Mouse (Mus musculus): ENCODE data around the gene Cnpy2. TPM values are rescaled to one million over a fixed set of nuclear protein-coding genes. Genes with fewer than 3 reads are reported as not detected.
"Not testable (repeated sequence)": the region's sequence is repeated elsewhere in the genome, so short reads cannot be mapped to it uniquely, and the experiment has no call there.

Gene Cnpy2
- 331 and 361 TPM in 2 replicates for polyA plus RNA-seq (2015; fragmentation: Nextera tagmentation; extraction: Ambion mirVana)

- H3K9ac ChIP-seq = peak within 1 kb of the TSS; percentile 89
- under 1% methylated on average over 40 of the region's 40 CpGs for WGBS
- peaks cover 18% of the 10 kb centered on the region for H3K4me1 ChIP-seq
- peak within 1 kb of the TSS; percentile 84 for H3K4me2 ChIP-seq
- peaks cover 68% of the 10 kb centered on the region for H3K36me3 ChIP-seq
- peak within 1 kb of the TSS; percentile 96 for H3K27ac ChIP-seq
- H3K9me3 ChIP-seq (replicated peaks) = no peaks in the 10 kb centered on the region
- peak; percentile 93 for ATAC-seq (replicated peaks; ENCODE audit: low FRiP score)
- peak within 1 kb of the TSS; percentile 67 for H3K4me3 ChIP-seq (replicated peaks)
- H3K27me3 ChIP-seq = no peaks in the 10 kb centered on the region
Measured at GRCm38 (mm10) chr10:128322141-128323108, at the start of gene Cnpy2. Gene Cnpy2, plus strand, starts transcription at chr10:128322459.

DNA sequence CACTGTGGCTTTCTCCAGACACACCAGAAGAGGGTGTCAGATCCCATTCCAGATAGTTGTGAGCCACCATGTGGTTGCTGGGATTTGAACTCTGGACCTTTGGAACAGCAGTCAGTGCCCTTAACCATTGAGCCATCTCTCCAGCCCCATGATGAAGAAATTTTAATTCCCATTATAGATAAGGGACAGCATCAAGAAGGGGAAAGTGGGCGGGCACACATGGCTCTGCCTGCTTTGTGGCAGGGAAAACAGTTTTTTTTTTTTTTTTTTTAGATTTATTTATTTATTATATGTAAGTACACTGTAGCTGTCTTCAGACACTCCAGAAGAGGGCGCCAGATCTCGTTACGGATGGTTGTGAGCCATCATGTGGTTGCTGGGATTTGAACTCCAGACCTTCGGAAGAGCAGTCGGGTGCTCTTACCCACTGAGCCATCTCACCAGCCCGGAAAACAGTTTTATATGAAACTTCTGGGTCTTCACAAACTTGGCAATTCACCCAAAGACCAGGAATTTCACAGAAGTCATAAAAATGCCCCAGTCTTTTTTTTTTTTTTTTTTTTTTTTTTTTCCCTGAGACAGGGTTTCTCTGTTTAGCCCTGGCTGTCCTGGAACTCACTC, 49.3 kb upstream of the Cnpy2 start:
- H3K36me3 ChIP-seq; ATAC-seq (replicated peaks; ENCODE audit: low FRiP score): not testable (repeated sequence)

DNA sequence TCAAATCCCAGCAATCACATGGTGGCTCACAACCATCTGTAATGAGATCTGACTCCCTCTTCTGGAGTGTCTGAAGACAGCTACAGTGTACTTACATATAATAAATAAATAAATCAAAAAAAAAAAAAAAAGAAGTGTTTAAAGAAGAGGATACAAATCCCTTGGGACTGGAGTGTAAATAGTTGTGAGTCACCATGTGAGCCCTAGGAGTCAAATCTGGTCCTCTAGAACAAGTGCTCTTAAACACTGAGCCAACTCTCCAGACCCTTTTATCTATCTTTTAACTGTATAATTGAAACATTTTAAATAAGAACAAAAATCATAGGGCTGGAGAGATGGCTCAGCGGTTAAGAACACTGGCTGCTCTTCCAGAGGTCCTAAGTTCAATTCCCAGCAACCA, 46.9 kb upstream of the Cnpy2 start:
- WGBS = 97% methylated on average over 1 of the region's 1 CpGs
- H3K27ac ChIP-seq; H3K9me3 ChIP-seq (replicated peaks); H3K9ac ChIP-seq; H3K4me2 ChIP-seq; H3K4me1 ChIP-seq; ATAC-seq (replicated peaks; ENCODE audit: low FRiP score); H3K4me3 ChIP-seq (replicated peaks); H3K27me3 ChIP-seq: not testable (repeated sequence)
- peaks cover 15% of the 10 kb centered on the region for H3K36me3 ChIP-seq

More for the DNA sequence above, 49.3 kb upstream of the Cnpy2 start:
- peaks cover 12% of the 10 kb centered on the region; the same call in 1 of the 2 replicates for H3K4me1 ChIP-seq
- H3K4me2 ChIP-seq; H3K9ac ChIP-seq; H3K9me3 ChIP-seq (replicated peaks); H3K27ac ChIP-seq; H3K27me3 ChIP-seq; H3K4me3 ChIP-seq (replicated peaks): not testable (repeated sequence)
- WGBS = 88% methylated on average over 7 of the region's 7 CpGs

DNA sequence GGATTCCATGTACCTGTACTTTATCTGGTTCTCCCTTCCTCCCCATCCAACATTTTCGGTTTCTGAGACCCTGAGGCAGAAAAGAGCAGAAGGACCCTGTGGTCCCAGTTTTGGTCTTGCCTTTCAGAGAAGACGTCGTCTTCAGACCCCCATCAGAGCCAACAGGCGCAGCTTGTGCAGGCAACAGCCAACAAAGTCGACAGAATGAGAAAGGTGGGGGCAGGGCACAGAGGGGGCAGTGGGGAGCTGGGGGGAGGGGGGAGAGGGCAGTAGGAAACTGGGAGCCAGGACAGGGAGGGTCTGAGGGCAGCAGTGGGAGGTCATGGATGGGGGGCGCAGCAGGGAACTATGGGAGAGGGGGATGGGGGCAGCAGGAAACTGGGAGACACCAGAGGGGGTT, 44.1 kb upstream of the Cnpy2 start:
- Histone ChIP-seq H3K9ac (no peak overlapping the region), H3K27ac (no peak overlapping the region), H3K4me1 (no peaks in the 10 kb centered on the region), H3K4me2 (no peak overlapping the region), H3K27me3 (no peaks in the 10 kb centered on the region), H3K9me3 (replicated peaks) (no peaks in the 10 kb centered on the region), H3K36me3 (peaks cover 40% of the 10 kb centered on the region), H3K4me3 (replicated peaks) (no peak overlapping the region)
- no peak for ATAC-seq (replicated peaks; ENCODE audit: low FRiP score)
- 57% methylated on average over 6 of the region's 6 CpGs for WGBS

- no peaks in the 10 kb centered on the region for H3K27me3 ChIP-seq
- no peaks in the 10 kb centered on the region for H3K4me1 ChIP-seq
- no peak overlapping the region for H3K9ac ChIP-seq
- no peak overlapping the region for H3K27ac ChIP-seq
- H3K4me2 ChIP-seq = no peak overlapping the region
- no peak overlapping the region for H3K4me3 ChIP-seq (replicated peaks)
- WGBS = 84% methylated on average over 6 of the region's 6 CpGs
- no peak for ATAC-seq (replicated peaks; ENCODE audit: low FRiP score)
- no peaks in the 10 kb centered on the region for H3K9me3 ChIP-seq (replicated peaks)
- peaks cover 55% of the 10 kb centered on the region for H3K36me3 ChIP-seq
Measured at GRCm38 (mm10) chr10:128280943-128281342, 41.3 kb upstream of the Cnpy2 start.

DNA sequence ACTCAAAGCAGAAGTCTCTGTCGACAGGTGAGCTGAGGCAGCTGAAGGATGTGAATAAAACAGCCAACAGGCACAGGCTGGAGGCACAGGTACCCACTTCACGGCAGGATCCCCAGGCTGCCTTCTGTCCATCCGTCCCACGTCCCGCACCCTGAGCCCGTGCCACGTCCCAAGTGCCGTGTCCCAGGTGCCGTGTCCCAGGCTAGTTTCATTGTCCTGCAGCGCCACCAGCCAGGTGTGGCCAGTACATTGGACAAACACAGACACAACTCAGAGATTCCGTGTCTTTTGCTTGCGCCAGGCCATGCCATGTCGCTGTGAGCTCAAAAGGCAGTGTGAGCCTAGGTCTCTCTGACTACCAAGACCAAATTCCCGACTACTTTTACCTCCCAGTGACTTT, 40.6 kb upstream of the Cnpy2 start:
- H3K36me3 ChIP-seq = peaks cover 63% of the 10 kb centered on the region
- no peak overlapping the region for H3K9ac ChIP-seq
- no peaks in the 10 kb centered on the region for H3K4me1 ChIP-seq
- H3K4me2 ChIP-seq = no peak overlapping the region
- H3K4me3 ChIP-seq (replicated peaks) = no peak overlapping the region
- H3K27me3 ChIP-seq = no peaks in the 10 kb centered on the region
- H3K27ac ChIP-seq = no peak overlapping the region
- H3K9me3 ChIP-seq (replicated peaks) = no peaks in the 10 kb centered on the region
- ATAC-seq (replicated peaks; ENCODE audit: low FRiP score) = no peak
- 92% methylated on average over 14 of the region's 14 CpGs for WGBS

DNA sequence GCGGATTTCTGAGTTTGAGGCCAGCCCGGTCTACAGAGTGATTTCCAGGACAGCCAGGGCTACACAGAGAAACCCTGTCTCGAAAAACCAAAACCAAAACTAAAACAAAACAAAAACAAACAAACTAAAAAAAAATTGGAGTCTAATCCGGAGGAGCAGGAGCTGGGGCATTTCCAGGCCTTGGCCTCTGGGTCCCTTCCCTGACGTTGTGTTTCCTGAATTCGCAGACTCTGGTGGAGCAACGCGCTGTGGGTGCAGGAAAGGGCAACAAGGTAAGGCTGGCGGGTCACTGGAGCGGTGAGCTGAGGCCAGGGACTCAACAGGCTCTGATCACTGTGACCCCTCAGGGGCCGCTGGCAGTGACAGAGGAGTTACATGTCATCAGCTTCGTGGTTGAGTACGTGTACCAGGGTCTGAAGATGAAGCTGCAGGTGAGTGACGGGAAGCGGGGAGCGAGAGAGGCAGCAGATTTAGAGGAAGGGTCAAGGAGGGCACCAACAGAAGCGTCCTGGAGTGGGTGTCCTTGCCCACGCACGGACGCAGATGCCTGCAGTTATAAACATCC, 39.3 kb upstream of the Cnpy2 start:
- WGBS = 71% methylated on average over 20 of the region's 20 CpGs
- Histone ChIP-seq H3K36me3 (peaks cover 61% of the 10 kb centered on the region), H3K4me1 (no peaks in the 10 kb centered on the region), H3K4me3 (replicated peaks) (no peak overlapping the region), H3K9me3 (replicated peaks) (no peaks in the 10 kb centered on the region), H3K27me3 (no peaks in the 10 kb centered on the region), H3K4me2 (no peak overlapping the region), H3K9ac (no peak overlapping the region), H3K27ac (no peak overlapping the region)
- ATAC-seq (replicated peaks; ENCODE audit: low FRiP score) = no peak

GRCm38 (mm10) chr10:128283604-128284579, 38.4 kb upstream of the Cnpy2 start:
- H3K36me3 ChIP-seq = peaks cover 60% of the 10 kb centered on the region
- WGBS = 65% methylated on average over 31 of the region's 31 CpGs
- H3K27ac ChIP-seq = no peak overlapping the region
- H3K9me3 ChIP-seq (replicated peaks) = no peaks in the 10 kb centered on the region
- H3K4me2 ChIP-seq = no peak overlapping the region
- H3K9ac ChIP-seq = no peak overlapping the region
- peak; percentile 43; the same call in 1 of the 2 replicates for ATAC-seq (replicated peaks; ENCODE audit: low FRiP score)
- no peaks in the 10 kb centered on the region for H3K4me1 ChIP-seq
- no peak overlapping the region for H3K4me3 ChIP-seq (replicated peaks)
- no peaks in the 10 kb centered on the region for H3K27me3 ChIP-seq

DNA sequence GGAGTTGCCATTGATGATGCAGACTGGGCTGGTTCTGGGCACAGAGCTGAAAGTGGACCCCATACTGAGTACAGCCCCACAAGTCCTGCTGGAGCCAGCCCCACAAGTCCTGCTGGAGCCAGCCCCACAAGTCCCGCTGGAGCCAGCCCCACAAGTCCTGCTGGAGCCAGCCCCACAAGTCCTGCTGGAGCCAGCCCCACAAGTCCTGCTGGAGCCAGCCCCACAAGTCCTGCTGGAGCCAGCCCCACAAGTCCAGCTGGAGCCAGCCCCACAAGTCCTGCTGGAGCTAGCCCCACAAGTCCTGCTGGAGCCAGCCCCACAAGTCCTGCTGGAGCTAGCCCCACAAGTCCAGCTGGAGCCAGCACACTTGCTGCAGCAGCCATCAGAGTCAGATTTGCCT, 31.7 kb upstream of the Cnpy2 start:
- not testable (repeated sequence) for H3K4me1 ChIP-seq; H3K4me3 ChIP-seq (replicated peaks); H3K27ac ChIP-seq; H3K27me3 ChIP-seq; H3K9ac ChIP-seq; H3K4me2 ChIP-seq; H3K9me3 ChIP-seq (replicated peaks); ATAC-seq (replicated peaks; ENCODE audit: low FRiP score)
- WGBS = 75% methylated on average over 1 of the region's 1 CpGs
- H3K36me3 ChIP-seq = peaks cover 46% of the 10 kb centered on the region

DNA sequence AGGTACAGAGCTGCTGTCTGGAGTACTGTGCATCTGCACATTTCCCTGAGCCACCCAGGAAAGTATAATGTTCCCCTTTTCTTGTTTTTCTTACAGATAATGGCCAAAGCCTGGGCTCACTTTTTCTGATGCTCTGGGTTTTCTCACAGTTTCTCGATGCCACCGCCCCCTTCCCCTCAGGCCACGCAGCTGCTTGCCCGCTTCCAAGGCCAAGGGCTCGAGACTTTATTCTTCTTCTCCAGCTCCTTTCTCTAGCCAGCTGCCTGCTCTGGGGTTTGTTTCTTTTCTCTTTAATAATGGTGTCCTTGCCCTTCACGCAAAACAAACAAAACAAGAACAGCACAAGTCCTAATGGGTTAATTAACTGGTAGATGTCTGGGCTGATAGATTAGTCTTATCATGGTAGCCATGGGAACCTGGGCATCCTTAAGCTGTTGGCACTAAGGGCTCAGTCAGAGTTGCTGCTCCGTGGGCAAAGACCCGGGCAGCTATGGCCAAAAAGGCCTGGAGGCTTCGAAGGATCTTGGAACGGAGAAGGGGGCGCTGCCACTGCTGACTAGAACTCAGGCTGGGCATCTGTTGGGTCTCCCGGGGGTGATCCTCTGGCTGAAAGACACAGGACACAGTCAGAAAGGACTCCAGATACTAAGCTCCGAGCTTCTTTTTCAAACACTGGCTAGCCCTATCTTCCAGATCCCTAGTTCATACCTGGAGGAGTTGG, 25.7 kb upstream of the Cnpy2 start:
- peaks cover 5% of the 10 kb centered on the region for H3K4me1 ChIP-seq

DNA sequence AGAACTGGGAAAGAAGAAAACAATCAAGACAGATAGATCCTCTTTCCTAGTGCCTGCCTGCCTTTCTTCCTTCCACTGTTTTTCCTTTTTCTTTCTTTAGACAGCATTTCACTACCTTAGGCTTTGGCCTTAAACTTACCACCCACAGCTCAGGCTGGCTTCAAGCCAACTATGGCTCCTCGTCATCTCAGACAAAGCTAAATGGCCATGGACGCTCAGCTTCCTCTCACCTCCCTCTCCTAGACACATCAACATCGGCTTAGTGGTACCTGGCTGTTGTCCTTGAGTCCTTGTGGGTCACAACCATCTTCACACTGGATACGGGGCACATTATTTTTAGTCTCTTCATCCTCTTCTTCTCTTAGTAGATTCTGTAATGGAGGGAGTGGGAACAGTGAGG, 25.0 kb upstream of the Cnpy2 start:
- H3K9ac ChIP-seq = no peak overlapping the region

More for the DNA sequence above, 25.7 kb upstream of the Cnpy2 start:
- H3K4me3 ChIP-seq (replicated peaks) = no peak overlapping the region
- H3K9me3 ChIP-seq (replicated peaks) = no peaks in the 10 kb centered on the region
- peaks cover 14% of the 10 kb centered on the region for H3K36me3 ChIP-seq
- no peaks in the 10 kb centered on the region for H3K27me3 ChIP-seq
- no peak overlapping the region for H3K27ac ChIP-seq
- WGBS = 80% methylated on average over 13 of the region's 13 CpGs
- no peak overlapping the region for H3K4me2 ChIP-seq
- H3K9ac ChIP-seq = no peak overlapping the region
- no peak for ATAC-seq (replicated peaks; ENCODE audit: low FRiP score)

More for the DNA sequence above, 25.0 kb upstream of the Cnpy2 start:
- Histone ChIP-seq H3K4me3 (replicated peaks) (no peak overlapping the region), H3K27me3 (no peaks in the 10 kb centered on the region), H3K9me3 (replicated peaks) (no peaks in the 10 kb centered on the region), H3K4me1 (peaks cover 6% of the 10 kb centered on the region), H3K4me2 (no peak overlapping the region), H3K27ac (no peak overlapping the region), H3K36me3 (peaks cover 7% of the 10 kb centered on the region)
- no peak for ATAC-seq (replicated peaks; ENCODE audit: low FRiP score)
- 83% methylated on average over 4 of the region's 4 CpGs for WGBS

All from kidney, embryonic 15.5 days (tissue).